Mouse (Mus musculus) cerebellum, adult 2 months (tissue): ENCODE results near the gene Ylpm1.

Experiments
- CTCF ChIP-seq: fragments of 200-500 bp; IDR thresholded peaks from 2 replicates; pipeline ENCODE4 v1.5.1; 2011; ENCODE audit warnings: low read depth, mild to moderate bottlenecking, control low read depth, low read length, moderate library complexity, borderline replicate concordance; ENCODE audit not compliant: insufficient read depth
- POLR2A ChIP-seq: fragments of 200-500 bp; IDR thresholded peaks from 2 replicates; pipeline ENCODE4 v1.6.1; 2011; ENCODE audit warnings: low read length, control low read depth, borderline replicate concordance; ENCODE audit not compliant: insufficient read depth

GRCm38 (mm10) chr12:85101521-85102106 lies 105.5 kb downstream of the Ylpm1 start:
- TF ChIP-seq POLR2A (no peak), CTCF (no peak)
